Mouse (Mus musculus) kidney, embryonic 14.5 days (tissue): ENCODE measurements around the gene Anxa2. TPM values are rescaled to one million over a fixed set of nuclear protein-coding genes. Genes with fewer than 3 reads are reported as not detected.

ENCODE experiments used
- ATAC-seq: fragments of 200-750 bp; cut with Nextera tagmentation; 2 replicates; pipeline ENCODE4 v1.8.0; 2017; ENCODE audit warnings: moderate number of reproducible peaks, mild to moderate bottlenecking, moderate TSS enrichment, moderate library complexity; ENCODE audit not compliant: low FRiP score, low TSS enrichment
- H3K27ac ChIP-seq: fragments of 300-500 bp; sonication (generic); 2 replicates; pipeline ENCODE4 v1.5.1; 2014; ENCODE audit warnings: low read depth, mild to moderate bottlenecking, low read length, moderate library complexity, mixed read lengths
- H3K27me3 ChIP-seq: fragments of 300-500 bp; sonication (generic); 2 replicates; pipeline ENCODE4 v1.6.1; 2014; ENCODE audit warnings: mild to moderate bottlenecking, low read length; ENCODE audit not compliant: control insufficient read depth, insufficient read depth
- H3K36me3 ChIP-seq: fragments of 300-500 bp; sonication (generic); 2 replicates; pipeline ENCODE4 v1.6.1; 2014; ENCODE audit warnings: low read length, mixed read lengths; ENCODE audit not compliant: control insufficient read depth, insufficient read depth
- H3K4me1 ChIP-seq: fragments of 300-500 bp; sonication (generic); 2 replicates; pipeline ENCODE4 v1.6.1; 2014; ENCODE audit warnings: low read length, mixed read lengths; ENCODE audit not compliant: control insufficient read depth, insufficient read depth
- H3K4me2 ChIP-seq: fragments of 300-500 bp; sonication (generic); replicated peaks from 2 replicates; pipeline ENCODE4 v1.6.1; 2014; ENCODE audit warnings: low read depth, mild to moderate bottlenecking, low read length
- H3K4me3 ChIP-seq: fragments of 300-500 bp; sonication (generic); 2 replicates; pipeline ENCODE4 v1.5.1; 2014; ENCODE audit warnings: mild to moderate bottlenecking, low read length
- H3K9ac ChIP-seq: fragments of 300-500 bp; sonication (generic); 2 replicates; pipeline ENCODE4 v1.6.1; 2014; ENCODE audit warnings: low read depth, mild to moderate bottlenecking, low read length, moderate library complexity
- H3K9me3 ChIP-seq: fragments of 300-500 bp; sonication (generic); 2 replicates; pipeline ENCODE4 v1.6.1; 2016; ENCODE audit warnings: low read length; ENCODE audit not compliant: control insufficient read depth
- WGBS: fragments of 180-500 bp; shearing (Covaris S2); extraction: QIAGEN DNeasy Blood & Tissue Kit; methylation state at CpG from one replicate; pipeline ENCODE4 v1.1.7; 2014; 5-methylcytosine and 5-hydroxymethylcytosine counted together
- polyA plus RNA-seq: library from polyadenylated mRNA; unstranded; fragments of >200 nt; fragmentation: Nextera tagmentation; extraction: Ambion mirVana; gene quantifications from 2 replicates; pipeline ENCODE4 v1.2.1, GENCODE M21; 2014

Gene Anxa2
- 463 and 482 TPM in 2 replicates for polyA plus RNA-seq

DNA sequence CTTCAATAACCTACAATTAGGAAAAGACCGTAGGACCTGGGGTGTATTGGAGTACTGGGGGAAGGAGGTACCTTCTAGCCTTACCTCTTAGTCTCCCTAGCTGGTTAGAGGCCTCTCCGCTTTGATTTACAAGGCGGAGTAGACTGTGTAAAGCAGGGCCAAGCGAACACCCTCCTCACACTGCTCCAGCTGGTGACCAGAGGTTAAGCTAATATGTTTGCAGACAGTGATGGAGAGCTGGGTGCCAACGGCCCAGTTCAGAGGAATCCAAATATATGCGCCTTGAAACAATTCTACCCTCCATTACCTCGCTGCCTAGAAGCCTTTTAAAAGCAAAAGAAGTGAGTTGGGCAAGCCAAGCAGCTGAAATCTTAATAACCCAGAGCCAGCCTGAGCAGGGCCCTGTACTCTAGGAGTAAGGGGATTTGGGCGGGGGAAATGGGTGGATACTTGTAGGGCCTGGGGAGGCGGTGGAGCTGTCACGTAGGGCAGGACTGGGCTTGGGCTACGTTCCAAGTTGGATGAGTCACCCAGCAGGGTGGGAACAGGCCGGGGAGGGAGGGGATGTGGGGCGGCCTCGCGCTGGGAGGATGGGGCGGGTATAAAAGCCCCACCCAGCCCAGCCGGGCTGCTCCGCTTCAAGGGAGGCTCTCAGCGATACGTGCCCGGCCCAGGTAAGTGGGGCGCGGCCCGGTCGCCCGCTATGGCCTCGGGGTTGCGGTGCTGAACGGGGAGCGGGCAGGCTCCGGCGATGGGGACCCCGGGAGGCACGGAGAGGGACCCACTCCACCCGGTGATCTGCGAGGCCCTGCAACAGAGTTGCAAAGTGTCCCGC lies at the start of gene Anxa2:
TSS of gene Anxa2 (plus strand) at position 555 of the 835 bp plus-strand sequence.
- Histone ChIP-seq H3K4me3 (peak within 1 kb of the TSS; percentile 63), H3K4me1 (peaks cover 29% of the 10 kb centered on the region)

DNA sequence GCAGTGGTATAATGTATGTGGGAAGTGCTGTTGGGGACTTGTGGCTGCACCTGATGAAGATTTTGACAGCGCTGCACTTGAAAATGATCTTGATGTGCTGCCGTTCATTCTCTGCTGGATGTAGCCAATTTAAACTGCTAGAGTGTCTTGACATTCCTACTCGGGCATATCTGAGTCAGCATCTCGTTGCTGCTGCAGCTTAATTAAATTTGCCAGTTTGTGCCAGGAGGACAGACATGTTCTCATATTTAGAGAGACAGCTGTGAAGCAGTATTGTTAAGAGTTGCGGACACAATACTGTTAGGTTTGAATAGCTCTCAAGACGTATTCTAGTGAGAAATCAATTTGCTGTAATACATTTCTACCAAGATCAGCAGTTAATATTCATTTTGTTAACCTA lies 48.7 kb upstream of the Anxa2 start:
- H3K36me3 ChIP-seq = peaks cover 11% of the 10 kb centered on the region; the same call in 1 of the 2 replicates
- H3K4me1 ChIP-seq = no peaks in the 10 kb centered on the region
- WGBS = 80% methylated on average over 6 of the region's 6 CpGs
- H3K4me3 ChIP-seq = no peak overlapping the region
- H3K27me3 ChIP-seq = no peaks in the 10 kb centered on the region
- H3K4me2 ChIP-seq = no peak overlapping the region
- H3K9me3 ChIP-seq = no peaks in the 10 kb centered on the region
- H3K27ac ChIP-seq = no peak overlapping the region
- ATAC-seq = no peak
- H3K9ac ChIP-seq = no peak overlapping the region

More for the DNA sequence above, at the start of gene Anxa2:
- peak within 1 kb of the TSS; percentile 90 for H3K27ac ChIP-seq
- peak within 1 kb of the TSS; percentile 77 for H3K4me2 ChIP-seq
- no peaks in the 10 kb centered on the region for H3K27me3 ChIP-seq
- H3K36me3 ChIP-seq = no peaks in the 10 kb centered on the region
- H3K9me3 ChIP-seq = no peaks in the 10 kb centered on the region
- peak; percentile 93 for ATAC-seq
- H3K9ac ChIP-seq = peak within 1 kb of the TSS; percentile 80
- 4% methylated on average over 20 of the region's 37 CpGs for WGBS

DNA sequence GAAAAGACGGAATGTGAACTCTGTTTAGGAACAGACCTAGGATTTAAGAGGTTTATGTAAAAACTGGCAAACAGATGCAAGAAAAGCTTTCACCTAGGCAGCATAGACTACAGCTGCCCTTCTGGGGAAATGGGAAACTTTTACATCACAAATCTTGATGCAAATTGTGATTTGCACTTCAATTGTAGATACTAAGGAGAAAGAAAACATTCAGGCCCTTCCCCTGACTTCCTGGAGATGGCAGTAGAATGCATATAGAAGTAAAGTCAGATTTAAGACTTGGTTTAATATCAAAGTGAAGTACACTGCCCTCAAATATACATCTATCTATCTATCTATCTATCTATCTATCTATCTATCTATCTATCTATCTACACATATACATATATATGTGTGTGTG lies 33.9 kb upstream of the Anxa2 start:
- Histone ChIP-seq H3K4me1 (no peaks in the 10 kb centered on the region), H3K4me3 (no peak overlapping the region), H3K9ac (no peak overlapping the region), H3K27me3 (no peaks in the 10 kb centered on the region), H3K4me2 (no peak overlapping the region), H3K36me3 (peaks cover 55% of the 10 kb centered on the region), H3K9me3 (no peaks in the 10 kb centered on the region), H3K27ac (no peak overlapping the region)
- no peak for ATAC-seq
- WGBS = 97% methylated on average over 1 of the region's 1 CpGs

DNA sequence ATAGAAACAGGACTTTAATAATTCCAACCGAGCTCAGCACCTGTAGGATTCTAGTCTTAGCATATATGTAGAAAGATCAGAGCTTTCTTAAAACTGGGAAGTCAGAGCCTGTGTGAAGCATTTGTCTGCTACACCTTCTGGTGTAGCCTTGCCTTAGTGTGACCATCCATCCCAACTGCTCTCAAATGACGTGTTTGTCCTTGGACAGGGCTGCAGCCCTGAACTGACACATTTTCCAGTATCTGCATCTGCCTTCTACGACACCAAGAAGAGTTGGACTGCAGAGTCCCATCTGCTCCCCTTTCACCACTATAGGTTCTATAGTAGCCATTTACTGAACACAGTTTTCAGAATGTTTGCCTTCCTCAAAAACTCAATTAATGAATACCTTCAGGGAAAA lies 22.9 kb upstream of the Anxa2 start:
- Histone ChIP-seq H3K4me2 (no peak overlapping the region), H3K9ac (no peak overlapping the region), H3K27me3 (no peaks in the 10 kb centered on the region), H3K4me1 (no peaks in the 10 kb centered on the region), H3K36me3 (peaks cover 48% of the 10 kb centered on the region), H3K27ac (no peak overlapping the region), H3K4me3 (no peak overlapping the region), H3K9me3 (no peaks in the 10 kb centered on the region)
- ATAC-seq = no peak
- WGBS = 91% methylated on average over 3 of the region's 3 CpGs

DNA sequence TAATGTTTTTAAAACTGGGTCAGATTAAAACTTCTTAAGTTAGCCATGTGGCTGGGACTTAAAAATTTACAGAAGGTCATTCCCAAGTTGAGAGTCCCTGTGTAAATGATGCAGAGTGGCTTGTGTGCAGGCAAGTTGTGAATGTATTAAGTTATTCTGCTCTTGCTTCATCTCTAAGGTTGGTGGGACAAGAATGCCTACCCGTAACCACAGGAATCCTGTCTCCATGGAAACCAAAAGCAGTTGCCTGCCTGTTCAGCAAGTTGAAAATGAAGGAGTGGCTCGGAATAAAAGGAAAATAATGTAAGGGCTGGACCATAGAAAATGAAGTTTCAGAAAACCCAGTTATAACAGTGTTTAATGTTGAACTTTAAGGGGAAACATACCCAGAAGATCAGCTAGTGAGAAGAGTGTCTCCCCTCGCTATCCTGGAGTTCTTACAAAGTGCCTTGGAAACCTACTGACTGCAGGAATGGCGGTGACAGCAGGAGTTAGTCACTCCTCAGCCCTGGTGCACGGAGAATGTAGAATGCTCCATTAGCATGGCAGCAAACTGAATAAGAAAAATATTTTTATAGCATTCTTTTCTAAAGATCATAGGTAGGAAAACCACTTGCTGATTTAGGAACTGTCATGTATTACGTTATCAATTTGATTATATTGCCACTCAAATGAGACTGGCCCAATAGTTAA lies 21.4 kb upstream of the Anxa2 start:
- 59% methylated on average over 6 of the region's 6 CpGs for WGBS
- Histone ChIP-seq H3K9me3 (no peaks in the 10 kb centered on the region), H3K4me2 (no peak overlapping the region)

DNA sequence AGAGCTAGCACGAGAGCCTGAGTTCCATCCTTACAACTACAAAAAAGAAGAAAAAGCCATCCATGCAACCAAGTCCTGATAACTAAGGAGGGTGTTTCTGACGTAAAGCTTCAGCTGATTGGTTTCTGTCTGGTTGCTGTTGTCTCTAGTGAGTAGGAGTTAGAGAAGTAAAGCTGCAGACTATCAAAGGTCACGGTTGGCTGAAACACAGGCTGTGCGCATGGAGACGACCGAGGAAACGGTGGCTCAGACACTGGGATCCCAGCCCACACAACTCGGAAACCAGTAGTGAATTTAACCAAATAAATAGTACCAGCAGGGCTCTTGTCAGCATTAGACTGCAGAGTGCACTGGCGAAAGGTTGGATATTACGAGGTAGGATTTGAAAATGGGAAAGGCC lies 18.2 kb upstream of the Anxa2 start:
- Histone ChIP-seq H3K4me2 (no peak overlapping the region), H3K4me1 (peaks cover 5% of the 10 kb centered on the region; the same call in 1 of the 2 replicates), H3K27ac (no peak overlapping the region)

More for the DNA sequence above, 21.4 kb upstream of the Anxa2 start:
- Histone ChIP-seq H3K27ac (peak overlapping the region; percentile 74; the same call in 1 of the 2 replicates), H3K27me3 (no peaks in the 10 kb centered on the region), H3K4me1 (0 out of 2 replicates have a peak, but pooled peaks cover 3% of the 10 kb centered on the region), H3K9ac (no peak overlapping the region), H3K36me3 (peaks cover 36% of the 10 kb centered on the region), H3K4me3 (no peak overlapping the region)
- ATAC-seq = no peak

DNA sequence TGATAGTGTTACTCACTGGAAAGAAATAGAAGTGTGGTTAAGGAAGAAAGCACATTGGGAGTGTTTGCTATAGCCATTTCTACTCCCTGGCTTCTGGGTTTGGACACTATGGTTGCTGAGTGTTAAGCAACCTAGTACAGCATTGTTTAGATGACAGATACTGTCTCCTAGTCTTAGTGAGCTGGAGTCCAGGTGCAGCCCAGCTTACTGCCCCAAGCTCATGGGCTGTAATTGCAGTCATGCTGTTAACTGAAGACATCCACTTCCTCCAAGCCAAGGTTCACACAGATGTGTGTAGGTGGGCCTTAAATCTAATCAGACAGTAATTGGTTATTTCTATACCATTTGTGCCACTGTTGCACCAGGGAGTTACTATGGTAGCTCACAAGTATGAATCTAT lies 17.8 kb upstream of the Anxa2 start:
- no peaks in the 10 kb centered on the region for H3K9me3 ChIP-seq
- H3K4me3 ChIP-seq = no peak overlapping the region
- H3K4me2 ChIP-seq = no peak overlapping the region
- peaks cover 8% of the 10 kb centered on the region; the same call in 1 of the 2 replicates for H3K4me1 ChIP-seq
- H3K9ac ChIP-seq = no peak overlapping the region
- ATAC-seq = no peak
- peaks cover 9% of the 10 kb centered on the region; the same call in 1 of the 2 replicates for H3K36me3 ChIP-seq
- H3K27ac ChIP-seq = no peak overlapping the region
- H3K27me3 ChIP-seq = no peaks in the 10 kb centered on the region

More for the DNA sequence above, 18.2 kb upstream of the Anxa2 start:
- H3K27me3 ChIP-seq = no peaks in the 10 kb centered on the region
- no peak overlapping the region for H3K9ac ChIP-seq
- no peaks in the 10 kb centered on the region for H3K9me3 ChIP-seq
- WGBS = 37% methylated on average over 10 of the region's 10 CpGs
- H3K4me3 ChIP-seq = no peak overlapping the region
- ATAC-seq = peak; percentile 53; the same call in 1 of the 2 replicates
- H3K36me3 ChIP-seq = peaks cover 13% of the 10 kb centered on the region; the same call in 1 of the 2 replicates

DNA sequence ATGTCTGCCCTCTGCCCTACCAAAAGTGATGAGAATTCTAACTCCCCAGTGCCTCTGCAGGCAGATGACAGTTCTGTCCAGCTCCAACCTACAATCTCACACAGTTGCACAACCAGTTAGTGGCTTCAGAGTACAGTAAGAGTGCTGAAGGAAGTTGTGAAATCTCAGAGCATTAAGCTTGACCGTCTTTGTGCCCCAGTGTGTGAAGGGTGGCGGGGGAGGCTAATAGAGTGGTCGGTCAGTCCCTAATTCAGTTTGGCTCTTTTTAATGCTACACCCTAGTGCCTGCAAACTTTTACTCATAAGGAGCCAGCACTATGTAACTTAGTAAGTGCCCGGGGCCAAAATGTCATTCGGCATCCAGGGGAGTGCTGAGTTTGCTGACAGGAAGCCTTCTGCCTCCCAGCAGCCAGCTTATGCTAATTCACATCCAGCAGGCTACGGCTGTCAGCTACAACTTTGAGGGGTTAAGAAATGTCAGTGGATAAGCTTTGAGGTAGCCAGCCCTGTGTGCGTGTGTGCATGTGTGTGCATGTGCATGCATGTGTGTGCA lies 13.5 kb upstream of the Anxa2 start:
- peak; percentile 75 for ATAC-seq

More for the DNA sequence above, 13.5 kb upstream of the Anxa2 start:
- no peaks in the 10 kb centered on the region for H3K36me3 ChIP-seq
- no peak overlapping the region for H3K4me3 ChIP-seq
- peaks cover 19% of the 10 kb centered on the region; the same call in 1 of the 2 replicates for H3K4me1 ChIP-seq
- WGBS = 10% methylated on average over 7 of the region's 7 CpGs
- H3K9ac ChIP-seq = no peak overlapping the region
- no peaks in the 10 kb centered on the region for H3K27me3 ChIP-seq
- H3K27ac ChIP-seq = peak overlapping the region; percentile 48; the same call in 1 of the 2 replicates
- no peaks in the 10 kb centered on the region for H3K9me3 ChIP-seq
- H3K4me2 ChIP-seq = no peak overlapping the region
